Mouse (Mus musculus): Measurements from ENCODE around the gene G6pd2.

G6pd2 gene

DNA sequence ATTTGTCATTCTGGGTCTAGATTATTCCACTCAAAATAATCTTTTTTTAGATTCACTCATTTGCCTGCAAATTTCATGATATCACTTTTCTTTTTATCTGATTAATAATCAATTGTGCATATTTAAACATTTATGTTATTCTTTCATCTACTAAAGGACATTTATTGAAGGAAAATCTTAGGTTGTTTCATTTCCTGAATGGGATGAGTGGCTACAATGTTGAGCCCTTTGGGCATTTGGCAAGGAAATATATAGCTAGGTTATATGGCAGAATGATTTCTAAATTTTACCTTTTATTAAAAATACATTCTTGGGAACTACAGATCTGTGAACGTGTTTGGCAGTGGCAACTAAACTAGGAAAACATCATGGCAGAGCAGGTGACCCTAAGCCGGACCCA lies at the start of gene G6pd2:
Gene G6pd2, plus strand, starts transcription at position 301 of the 400 bp plus-strand sequence.
- DNase-seq: no peak

DNA sequence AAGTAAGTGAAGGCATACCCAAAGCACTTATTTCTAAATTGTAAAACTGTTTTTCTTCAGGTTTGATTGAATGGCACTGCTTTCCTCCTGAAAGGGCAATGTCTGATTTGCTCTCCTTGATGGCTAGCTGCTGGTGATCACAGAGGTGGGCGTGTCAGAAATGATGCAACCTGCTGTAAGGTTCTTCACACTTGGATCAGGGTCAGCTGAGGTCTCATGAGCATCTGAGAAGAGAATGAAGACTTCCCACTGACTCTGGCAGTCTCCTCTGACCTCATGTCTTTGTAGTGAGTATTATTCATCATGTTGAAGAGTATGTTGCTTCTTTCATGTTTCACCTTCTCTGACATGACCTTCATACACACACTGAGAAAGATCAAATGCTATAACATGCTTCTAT lies 44.4 kb upstream of the G6pd2 start:
- no peak for DNase-seq

DNA sequence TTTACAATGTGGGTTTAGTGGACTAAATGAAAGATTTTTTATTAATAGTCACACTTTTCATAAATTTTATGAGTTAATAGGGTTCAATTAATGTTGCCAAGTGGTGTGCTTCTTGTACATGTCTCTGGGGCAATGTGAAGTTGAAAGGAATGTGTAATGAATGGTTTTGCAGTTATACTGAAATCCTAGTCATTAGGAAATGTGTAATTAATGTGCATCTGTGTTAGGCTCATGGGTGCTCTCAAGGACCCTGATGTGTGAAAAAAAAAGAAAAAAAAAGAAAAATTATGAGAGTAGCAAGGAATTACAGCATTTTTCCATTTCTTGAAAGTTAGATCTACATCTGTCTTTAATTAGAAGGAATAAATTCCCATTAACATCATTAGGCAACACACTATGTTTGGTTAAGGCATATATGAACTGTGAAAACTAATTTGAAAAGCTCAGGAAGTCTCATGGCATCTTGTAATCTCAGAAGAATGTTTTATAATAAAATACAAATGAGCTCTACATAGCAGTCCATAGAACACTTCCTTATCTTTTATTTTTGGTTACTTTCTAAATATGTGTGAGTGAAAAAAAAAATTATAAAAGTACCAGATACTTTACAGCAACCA lies 24.4 kb downstream of the G6pd2 start:
- no peak for DNase-seq

DNA sequence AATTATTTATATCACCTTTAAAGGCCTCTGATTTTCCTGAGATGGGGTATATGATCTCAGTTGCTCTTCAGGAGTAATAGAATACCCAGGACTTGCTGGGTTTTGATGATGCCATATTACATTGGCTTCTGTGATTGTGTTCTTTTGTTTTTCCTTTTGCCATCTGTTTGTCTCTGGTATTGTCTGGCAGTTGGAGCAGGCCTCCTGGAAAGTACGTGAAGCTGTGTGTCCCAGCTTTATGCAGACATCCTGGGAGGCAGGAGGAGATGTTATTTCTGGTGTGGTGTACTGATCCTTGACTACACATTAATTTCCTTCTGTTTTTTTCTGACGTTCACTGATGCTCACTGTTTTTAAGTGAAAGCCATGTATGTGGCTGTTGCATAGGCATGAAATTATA lies 35.3 kb downstream of the G6pd2 start:
- DNase-seq: no peak

Measured in kidney, adult 18-20 months (tissue).